Mouse (Mus musculus) mouse embryonic stem cell (cell line): Measurements from ENCODE around the gene Cisd1.
"Not testable (repeated sequence)": the region's sequence is repeated elsewhere in the genome, so short reads cannot be mapped to it uniquely, and the experiment has no call there.

ENCODE experiments used
- in situ Hi-C, 2 experiments: fragments of 300-500 bp; cut with MboI; formaldehyde crosslinking; loops; 1 replicate in 1 of 2; 3 replicates in 1 of 2; pipeline ENCODE4 v1.14.3; 2019 to 2020; ENCODE audit warnings: low sequenced_read_pairs in 2 of 2, low pct_unique_long_range_greater_than_20kb in 1 of 2, mixed read lengths in 1 of 2; ENCODE audit not compliant: unreplicated experiment in 1 of 2

Gene Cisd1

GRCm38 (mm10) chr10:71344579-71345143 is at the start of gene Cisd1:
Gene Cisd1, minus strand, starts transcription at chr10:71344954.
- in situ Hi-C loops: no loop called here

DNA sequence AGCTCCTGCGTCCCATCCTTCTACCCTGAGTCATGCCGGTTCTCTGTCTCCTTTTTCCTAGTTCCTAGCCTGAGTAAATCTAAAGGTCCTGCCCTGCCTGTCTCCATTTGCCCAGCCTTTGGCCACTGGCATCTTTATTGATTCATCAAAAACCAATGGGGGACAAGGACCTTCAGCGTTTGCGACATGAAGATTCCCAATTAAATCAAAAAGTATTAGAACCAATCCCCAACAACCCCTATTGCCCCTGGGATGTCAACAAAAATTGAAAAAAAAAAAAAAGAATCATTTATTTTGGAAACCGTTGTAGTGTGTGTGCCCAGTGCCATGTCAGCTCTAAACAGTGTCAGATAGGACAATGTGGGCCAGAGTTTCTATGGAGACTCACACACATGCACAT is 44.6 kb upstream of the Cisd1 start:
- in situ Hi-C loops: no loop called here

- in situ Hi-C loops: no loop called here
Observed at GRCm38 (mm10) chr10:71384159-71385044, 39.6 kb upstream of the Cisd1 start.

- in situ Hi-C loops: not testable (repeated sequence)
Observed at GRCm38 (mm10) chr10:71383552-71383924, 38.8 kb upstream of the Cisd1 start.

DNA sequence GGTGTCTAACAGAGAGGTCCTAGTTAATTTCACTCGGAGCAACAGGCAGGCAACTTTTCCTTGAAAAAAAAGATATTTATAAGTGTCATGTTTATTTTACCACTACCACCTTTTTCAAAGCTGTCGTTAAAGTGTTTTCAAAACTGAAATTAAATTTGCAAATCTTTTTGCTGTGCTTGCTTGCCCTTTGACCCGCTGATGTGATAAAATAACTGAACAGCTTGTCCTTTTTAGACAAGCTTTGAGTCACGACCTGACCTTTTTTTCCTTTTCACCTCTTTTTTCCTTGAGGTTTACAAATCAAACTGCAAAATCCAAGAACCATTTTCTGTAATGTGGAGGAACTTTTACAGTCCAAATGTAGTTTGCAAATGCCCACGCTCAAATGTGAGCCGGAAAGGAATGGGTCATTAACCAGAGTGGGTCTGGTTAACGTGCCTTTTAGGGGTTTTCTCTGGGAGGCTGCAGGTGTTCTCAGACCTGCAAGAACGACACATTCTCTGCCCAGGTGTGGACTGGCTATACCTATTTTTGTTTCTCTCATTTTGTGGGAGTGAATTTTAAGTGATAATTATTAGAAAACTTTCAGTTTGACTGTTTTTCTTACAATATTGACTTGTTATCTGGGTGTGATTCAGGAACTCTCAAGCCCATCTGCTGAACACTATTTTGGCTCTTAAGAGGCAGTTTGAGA is 38.3 kb upstream of the Cisd1 start:
- in situ Hi-C loops: no loop called here

DNA sequence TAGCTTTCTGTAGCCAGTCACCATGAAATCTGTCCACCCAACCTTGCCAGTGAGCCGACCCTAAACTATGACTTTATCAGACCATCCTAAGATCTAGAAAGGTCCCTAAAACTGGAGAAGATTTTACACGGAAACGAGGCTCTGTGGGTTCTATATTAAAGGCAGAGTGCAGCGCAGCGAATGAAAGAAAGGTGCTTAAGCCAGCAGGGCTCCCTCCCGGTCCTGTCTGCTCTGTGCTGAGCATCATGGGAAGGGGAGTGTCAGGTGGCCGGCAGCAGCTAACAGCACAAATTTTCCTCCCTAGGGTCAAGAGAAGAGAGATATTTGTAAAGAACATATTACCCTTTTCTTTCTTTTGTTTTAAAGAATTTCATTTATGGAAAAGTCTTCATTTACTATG is 37.4 kb upstream of the Cisd1 start:
- in situ Hi-C loops: no loop called here

GRCm38 (mm10) chr10:71381471-71382033 is 36.8 kb upstream of the Cisd1 start:
- in situ Hi-C loops: no loop called here

GRCm38 (mm10) chr10:71380406-71380805 is 35.7 kb upstream of the Cisd1 start:
- in situ Hi-C loops: no loop called here

DNA sequence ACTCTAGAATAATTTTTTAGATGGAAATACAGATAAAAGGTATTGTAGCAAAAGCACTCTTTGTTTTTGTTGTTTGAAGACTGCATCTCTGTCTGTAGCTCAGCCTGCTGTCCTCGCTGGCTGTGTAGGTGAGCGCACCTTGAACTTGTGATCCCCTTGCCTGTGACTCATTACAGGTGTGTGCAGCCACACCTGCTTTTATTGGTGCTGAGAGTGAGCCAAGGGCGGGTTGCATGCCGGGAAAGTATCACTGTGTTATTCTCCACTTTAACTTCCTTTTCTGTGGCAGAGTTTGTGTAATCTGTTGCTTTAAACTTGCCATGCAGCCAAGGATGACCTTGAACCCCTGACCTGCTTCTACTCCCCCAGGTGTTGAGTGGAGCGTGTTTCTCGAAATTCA is 31.3 kb upstream of the Cisd1 start:
- in situ Hi-C loops: no loop called here

DNA sequence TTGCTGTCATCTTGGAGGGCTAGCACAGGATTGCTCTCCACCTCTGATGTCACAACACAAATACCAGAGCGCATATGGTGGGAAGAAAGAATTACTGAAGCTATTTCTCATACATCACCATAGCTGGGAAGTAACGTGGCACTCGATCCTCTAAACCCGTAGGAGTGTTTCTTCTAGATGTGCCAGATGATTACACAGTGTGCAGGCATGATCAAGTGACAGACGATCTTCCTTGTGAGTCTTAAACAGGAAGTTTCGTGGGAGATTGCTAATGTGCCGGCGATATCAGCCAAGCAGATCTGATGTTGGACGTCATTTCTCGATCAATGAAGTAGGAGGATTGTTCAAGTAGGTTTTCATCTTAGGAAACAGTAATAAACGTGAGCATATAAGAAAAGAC is 29.0 kb upstream of the Cisd1 start:
- in situ Hi-C loops: no loop called here

GRCm38 (mm10) chr10:71371881-71372280 is 27.1 kb upstream of the Cisd1 start:
- in situ Hi-C loops: no loop called here

GRCm38 (mm10) chr10:71369466-71369865 is 24.7 kb upstream of the Cisd1 start:
- in situ Hi-C loops: no loop called here

DNA sequence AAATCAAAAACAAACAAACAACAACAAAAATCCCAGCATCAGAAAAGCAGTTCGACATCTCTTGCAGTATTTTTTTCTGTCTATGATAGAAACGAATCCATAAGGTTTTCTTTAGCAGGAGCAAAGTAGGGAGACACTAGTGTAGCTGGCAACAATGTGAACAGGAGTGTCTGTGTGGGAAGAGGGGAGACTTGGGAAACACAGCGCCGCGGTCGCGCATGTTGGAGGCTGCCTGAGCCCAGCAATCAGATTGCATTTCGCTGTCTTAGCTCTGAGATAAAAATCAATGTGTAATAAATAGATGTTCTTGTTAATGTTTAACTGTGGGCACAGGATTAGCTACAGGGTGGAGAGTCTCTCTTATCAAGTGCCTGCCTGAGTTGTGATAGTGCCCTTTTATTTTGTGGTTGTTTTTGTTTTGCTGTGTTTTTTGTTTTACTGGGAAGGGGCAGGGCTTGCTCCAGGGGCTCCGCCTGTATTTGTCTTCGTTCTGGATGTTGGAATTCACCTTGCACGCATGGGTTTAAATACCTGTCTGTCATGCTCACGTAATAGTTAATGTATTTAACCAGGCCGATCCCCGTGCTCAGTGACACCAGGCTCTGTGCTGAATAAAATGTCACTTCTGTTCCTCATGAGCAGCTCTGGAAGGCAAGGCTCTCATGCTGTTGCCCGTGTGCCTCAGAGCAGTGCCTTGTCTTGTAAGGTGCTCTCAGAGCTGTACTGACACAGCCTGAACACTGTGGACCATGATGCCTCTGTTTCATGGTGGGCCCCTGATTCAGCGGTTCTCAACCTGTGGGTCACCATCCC is 23.6 kb upstream of the Cisd1 start:
- in situ Hi-C loops: no loop called here

- in situ Hi-C loops: no loop called here
Observed at GRCm38 (mm10) chr10:71363858-71364257, 19.1 kb upstream of the Cisd1 start.

GRCm38 (mm10) chr10:71363440-71363839 is 18.7 kb upstream of the Cisd1 start:
- in situ Hi-C loops: no loop called here

DNA sequence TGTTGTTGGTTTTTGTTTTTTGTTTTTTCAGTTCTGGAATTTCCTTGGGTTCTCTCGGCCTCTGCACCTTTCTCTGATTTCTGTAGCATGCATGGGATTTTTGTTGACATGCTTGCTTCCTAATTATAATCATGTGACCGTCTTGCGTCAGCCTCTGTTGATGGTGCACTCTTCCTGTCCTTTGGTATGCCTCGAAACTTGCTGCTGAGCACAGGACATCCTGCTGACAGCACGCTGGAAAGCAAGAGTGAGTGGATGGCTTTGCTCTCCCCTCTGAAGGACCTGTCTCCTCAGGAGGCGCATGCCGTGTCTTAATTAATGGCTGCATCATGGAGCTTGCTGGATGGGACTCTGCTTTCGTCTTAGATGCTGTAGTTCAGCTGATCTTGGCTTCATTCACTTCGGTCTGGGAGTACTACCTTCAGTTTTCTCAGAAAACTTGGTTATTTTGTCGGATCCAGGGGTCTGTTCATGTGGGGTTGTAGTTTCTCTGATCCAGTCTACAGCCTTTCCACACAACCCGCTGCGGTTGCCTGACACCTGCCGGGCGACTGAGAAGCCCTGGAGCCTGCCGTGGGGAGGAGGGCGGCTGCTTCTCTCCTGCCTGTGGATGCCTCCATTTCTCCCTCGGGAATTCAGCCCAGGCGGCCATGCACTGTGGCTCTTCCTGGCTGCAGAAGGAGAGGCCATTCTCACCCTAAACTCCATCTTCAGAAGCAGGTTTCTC is 17.2 kb upstream of the Cisd1 start:
- in situ Hi-C loops: no loop called here

DNA sequence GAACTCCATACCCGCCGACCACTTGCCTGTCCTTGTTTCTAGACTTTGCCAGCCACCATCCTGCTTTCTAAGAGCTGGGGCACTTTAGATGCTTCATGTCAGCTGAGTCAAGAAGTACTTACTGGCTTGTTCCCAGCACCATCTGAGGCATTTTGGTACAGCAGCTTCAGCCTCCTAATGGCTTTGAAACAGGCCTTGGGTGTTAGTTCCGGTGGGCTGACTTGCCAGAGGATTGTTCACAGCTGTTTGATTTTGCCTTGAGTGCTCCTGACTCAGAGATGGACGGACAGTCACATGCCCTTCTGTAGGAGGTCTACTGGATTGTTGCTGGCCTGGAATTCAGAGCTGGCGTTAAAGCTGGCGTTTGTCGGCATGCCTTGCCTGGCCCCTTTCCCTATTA is 16.3 kb upstream of the Cisd1 start:
- in situ Hi-C loops: no loop called here

- in situ Hi-C loops: no loop called here
Observed at GRCm38 (mm10) chr10:71354947-71355346, 10.2 kb upstream of the Cisd1 start.
